Mouse (Mus musculus) spleen, adult 2 months (tissue): ENCODE results near the gene Ubr2. TPM values are rescaled to one million over a fixed set of nuclear protein-coding genes. Genes with fewer than 3 reads are reported as not detected.
A peak's percentile ranks its signal among the peaks of the same experiment; 100 is the strongest.

ENCODE experiments used
- DNase-seq, 2 experiments: peaks; one replicate each; pipeline versions ENCODE4 v3.0.0 to v3.0.0-alpha.2; 2012 to 2021; ENCODE audit warnings: low spot score in 2 of 2, low read depth in 1 of 2
- H3K27ac ChIP-seq: fragments of 200-500 bp; 2 replicates; pipeline ENCODE4 v1.5.1; 2012; ENCODE audit warnings: low read length, inconsistent platforms; ENCODE audit not compliant: insufficient read depth
- H3K27me3 ChIP-seq: fragments of 200-500 bp; 2 replicates; pipeline ENCODE4 v1.6.1; 2012; ENCODE audit warnings: mild to moderate bottlenecking, moderate library complexity, low read length, inconsistent platforms; ENCODE audit not compliant: control insufficient read depth, insufficient read depth
- H3K36me3 ChIP-seq: fragments of 200-500 bp; 2 replicates; pipeline ENCODE4 v1.6.1; 2012; ENCODE audit warnings: mild to moderate bottlenecking, low read length, inconsistent platforms; ENCODE audit not compliant: control insufficient read depth, insufficient read depth
- H3K4me1 ChIP-seq: fragments of 200-500 bp; 2 replicates; pipeline ENCODE4 v1.6.1; 2011; ENCODE audit warnings: inconsistent platforms; ENCODE audit not compliant: control insufficient read depth, insufficient read depth, insufficient read length
- H3K4me3 ChIP-seq: fragments of 200-500 bp; 2 replicates; pipeline ENCODE4 v1.5.1; 2011; ENCODE audit warnings: mild to moderate bottlenecking, inconsistent platforms; ENCODE audit not compliant: insufficient read depth, insufficient read length; ENCODE audit errors: extremely low read depth
- CTCF ChIP-seq: fragments of 200-500 bp; IDR thresholded peaks from 2 replicates; pipeline ENCODE4 v1.5.1; 2011; ENCODE audit warnings: mild to moderate bottlenecking, inconsistent platforms; ENCODE audit not compliant: insufficient read depth, insufficient read length, insufficient replicate concordance; ENCODE audit errors: extremely low read depth
- POLR2A ChIP-seq: fragments of 200-500 bp; IDR thresholded peaks from 2 replicates; pipeline ENCODE4 v1.6.1; 2011; ENCODE audit warnings: low read depth, low read length, inconsistent platforms
- WGBS: fragments of 180-500 bp; shearing (Covaris S2); methylation state at CpG from one replicate; pipeline ENCODE4 v1.1.7; 2018; 5-methylcytosine and 5-hydroxymethylcytosine counted together
- polyA plus RNA-seq: library from polyadenylated mRNA; depleted of rRNA; stranded (reverse); fragments of >200 nt; gene quantifications from 2 replicates; pipeline ENCODE4 v1.2.3, GENCODE M21; 2012

Ubr2 gene
- polyA plus RNA-seq, 1 experiment, result 31.3 TPM

- no peaks in the 10 kb centered on the region for H3K27me3 ChIP-seq
- no peak overlapping the region for H3K27ac ChIP-seq
These were observed 1.3 kb upstream of the Ubr2 start for GRCm38 (mm10) chr17:47011661-47012043.

GRCm38 (mm10) chr17:47010722-47011660 lies 635 bp upstream of the Ubr2 start:
- DNase-seq, result peak; percentile 56 to 70
- peak overlapping the region; percentile 30 for H3K27ac ChIP-seq
- WGBS, result 12% methylated on average over 25 of the region's 25 CpGs

More at GRCm38 (mm10) chr17:47011661-47012043, 1.3 kb upstream of the Ubr2 start:
- WGBS, result 94% methylated on average over 1 of the region's 1 CpGs
- no peak for DNase-seq
- Histone ChIP-seq H3K4me3 (no peak overlapping the region), H3K4me1 (peaks cover 2% of the 10 kb centered on the region; the same call in 1 of the 2 replicates), H3K36me3 (peaks cover 2% of the 10 kb centered on the region; the same call in 1 of the 2 replicates)
- no peak for TF ChIP-seq CTCF
- TF ChIP-seq POLR2A, result no peak

GRCm38 (mm10) chr17:47009546-47009897 lies 834 bp downstream of the Ubr2 start:
- peak overlapping the region; percentile 86 for H3K4me3 ChIP-seq
- 1% methylated on average over 13 of the region's 13 CpGs for WGBS
- H3K27me3 ChIP-seq, result no peaks in the 10 kb centered on the region
- H3K36me3 ChIP-seq, result peaks cover 2% of the 10 kb centered on the region; the same call in 1 of the 2 replicates
- peak overlapping the region; percentile 92 for H3K27ac ChIP-seq
- peaks cover 2% of the 10 kb centered on the region; the same call in 1 of the 2 replicates for H3K4me1 ChIP-seq
- DNase-seq, result peak in 1 of 2 experiments; percentile 26
- TF ChIP-seq POLR2A (no peak), CTCF (no peak)

More at GRCm38 (mm10) chr17:47010722-47011660, 635 bp upstream of the Ubr2 start:
- no peak for TF ChIP-seq POLR2A
- no peak for TF ChIP-seq CTCF
- Histone ChIP-seq H3K27me3 (no peaks in the 10 kb centered on the region), H3K36me3 (peaks cover 2% of the 10 kb centered on the region; the same call in 1 of the 2 replicates), H3K4me3 (peak overlapping the region; percentile 86), H3K4me1 (peaks cover 2% of the 10 kb centered on the region; the same call in 1 of the 2 replicates)

GRCm38 (mm10) chr17:47009016-47009415 lies 1.3 kb downstream of the Ubr2 start:
- Histone ChIP-seq H3K27ac (no peak overlapping the region), H3K27me3 (no peaks in the 10 kb centered on the region), H3K4me3 (peak overlapping the region; percentile 38; the same call in 1 of the 2 replicates), H3K36me3 (peaks cover 2% of the 10 kb centered on the region; the same call in 1 of the 2 replicates), H3K4me1 (peaks cover 2% of the 10 kb centered on the region; the same call in 1 of the 2 replicates)
- 3% methylated on average over 6 of the region's 6 CpGs for WGBS
- TF ChIP-seq CTCF (no peak), POLR2A (no peak)
- DNase-seq, result peak in 1 of 2 experiments; percentile 5

GRCm38 (mm10) chr17:47008506-47008905 lies 1.9 kb downstream of the Ubr2 start:
- Histone ChIP-seq H3K4me1 (peaks cover 2% of the 10 kb centered on the region; the same call in 1 of the 2 replicates), H3K36me3 (peaks cover 2% of the 10 kb centered on the region; the same call in 1 of the 2 replicates), H3K27me3 (no peaks in the 10 kb centered on the region), H3K27ac (no peak overlapping the region; the same call in 1 of the 2 replicates), H3K4me3 (no peak overlapping the region; the same call in 1 of the 2 replicates)
- DNase-seq, result no peak
- WGBS, result 58% methylated on average over 8 of the region's 8 CpGs
- TF ChIP-seq POLR2A (no peak), CTCF (no peak)

DNA sequence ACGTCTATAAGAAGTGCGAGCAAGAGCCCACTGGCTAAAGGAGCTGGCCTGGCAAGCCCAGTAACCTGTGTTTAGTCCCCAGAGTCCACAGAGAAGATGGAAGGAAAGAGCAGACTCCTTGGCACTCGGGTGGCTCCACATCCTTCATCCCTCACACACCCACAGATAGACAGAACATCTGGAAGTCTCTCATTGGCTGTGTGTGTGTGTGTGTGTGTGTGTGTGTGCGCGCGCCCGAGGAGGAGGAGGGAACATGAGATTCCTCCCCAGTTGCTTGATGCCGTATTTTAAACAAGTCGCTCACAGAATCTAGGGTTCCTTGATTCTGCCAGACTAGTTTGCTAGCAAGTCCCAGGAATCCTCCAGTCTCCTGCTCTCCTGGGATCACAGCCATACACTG lies 3.6 kb downstream of the Ubr2 start:
- Histone ChIP-seq H3K4me3 (no peak overlapping the region), H3K36me3 (peaks cover 2% of the 10 kb centered on the region; the same call in 1 of the 2 replicates), H3K27me3 (no peaks in the 10 kb centered on the region), H3K27ac (no peak overlapping the region), H3K4me1 (peaks cover 2% of the 10 kb centered on the region; the same call in 1 of the 2 replicates)
- DNase-seq, result no peak
- TF ChIP-seq CTCF (no peak), POLR2A (no peak)
- 89% methylated on average over 9 of the region's 9 CpGs for WGBS
